Mouse (Mus musculus) adrenal gland, adult (tissue): ENCODE results near the gene Olfr543.
"Not testable (repeated sequence)": the region's sequence is repeated elsewhere in the genome, so short reads cannot be mapped to it uniquely, and the experiment has no call there.

Source experiments
- DNase-seq, 2 experiments: peaks; one replicate each; pipeline ENCODE4 v3.0.0; 2022 to 2023; ENCODE audit warnings: low spot score in 1 of 2; ENCODE audit not compliant: inconsistent age in 2 of 2

The Olfr543 gene

DNA sequence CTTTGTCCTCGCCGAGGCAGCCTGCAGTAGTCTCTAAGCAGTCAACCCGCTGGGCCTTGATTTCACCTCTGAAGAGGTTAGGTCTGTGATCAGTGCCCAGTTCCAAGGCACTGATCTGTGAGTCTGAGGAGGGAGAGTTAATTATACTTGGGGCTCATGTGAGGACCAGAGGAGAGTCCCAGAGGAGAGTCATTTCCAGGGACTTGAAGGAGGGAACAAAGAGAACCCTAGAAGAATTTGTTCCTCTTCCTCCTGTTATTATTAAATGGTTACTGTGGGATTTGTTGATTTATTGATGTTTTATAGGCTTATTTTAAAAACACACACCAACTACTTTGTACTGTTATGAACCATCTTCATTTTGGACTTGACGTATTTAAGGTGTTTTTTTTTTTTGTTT is at the start of gene Olfr543:
TSS of gene Olfr543 (minus strand) at position 101 of the 400 bp plus-strand sequence.
- no peak for DNase-seq

DNA sequence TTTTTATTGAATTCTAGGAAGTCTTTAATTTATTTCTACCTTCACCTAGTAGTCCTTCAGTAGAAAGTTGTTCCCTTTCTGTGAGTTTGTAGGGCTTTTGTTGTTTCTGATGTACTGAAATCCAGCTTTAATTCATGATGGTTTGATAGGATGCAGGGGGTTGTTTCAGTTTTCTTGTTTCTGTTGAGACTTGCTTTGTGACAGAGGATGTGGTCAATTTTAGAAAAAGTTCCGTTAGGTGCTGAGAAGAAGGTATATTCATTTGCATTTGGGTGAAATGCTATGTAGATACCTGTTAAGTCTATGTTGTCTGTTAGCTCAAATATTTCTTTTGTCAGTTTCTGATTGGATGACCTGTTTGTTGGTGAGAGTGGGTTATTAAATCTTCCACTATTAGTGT is 47.6 kb upstream of the Olfr543 start:
- no peak for DNase-seq

DNA sequence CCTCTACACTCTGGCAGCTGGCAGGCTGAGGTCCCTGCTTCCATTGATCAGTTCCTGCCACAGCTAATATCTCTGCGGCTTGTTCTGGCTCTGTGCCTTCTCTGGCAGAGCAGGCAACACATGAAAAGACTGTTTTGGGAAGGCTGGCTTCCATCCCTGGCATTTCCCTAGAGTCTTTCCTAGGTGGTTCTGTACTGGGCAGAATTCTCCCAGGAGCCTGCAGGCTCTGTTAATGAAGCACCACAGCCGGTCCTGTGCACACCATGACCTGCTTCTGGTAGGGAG is 35.5 kb upstream of the Olfr543 start:
- DNase-seq, result peak in 1 of 2 experiments; percentile 28

DNA sequence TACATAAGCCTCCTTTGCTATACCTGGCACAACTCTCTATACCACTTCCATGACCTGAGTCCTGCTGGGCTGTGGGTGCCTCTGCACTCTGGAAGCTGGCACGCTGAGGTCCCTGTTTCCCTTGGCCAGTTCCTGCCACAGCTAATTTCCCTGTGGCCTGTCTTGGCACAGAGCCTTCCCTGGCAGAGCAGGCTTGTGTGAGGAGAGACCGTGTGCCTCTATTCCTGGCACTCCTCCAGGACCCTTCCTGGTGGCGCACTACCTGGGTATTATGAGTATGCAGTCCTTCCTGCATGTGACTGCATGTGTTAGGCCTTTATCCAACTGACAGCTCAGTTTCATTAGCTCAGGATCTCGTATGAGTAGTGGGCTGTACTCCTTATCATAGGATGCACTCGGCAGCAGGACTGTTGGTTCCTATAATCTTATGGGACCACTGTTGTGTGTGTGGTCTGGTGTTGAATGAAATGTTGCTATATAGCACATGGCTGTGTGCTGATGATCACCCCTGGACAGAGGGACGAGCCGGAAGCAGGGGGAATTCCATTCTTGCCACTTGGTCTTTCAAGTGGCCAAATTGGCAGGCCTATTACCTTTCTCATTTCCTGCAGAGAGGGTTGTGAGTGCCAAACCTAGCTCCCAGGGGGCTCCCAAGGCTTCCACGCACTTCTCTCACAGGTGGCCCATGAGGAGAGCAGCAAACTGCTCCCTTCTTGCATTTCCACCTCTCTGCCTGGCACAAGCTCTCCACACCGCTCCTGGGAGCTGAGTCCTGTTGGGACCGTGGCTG is 35.0 kb upstream of the Olfr543 start:
- peak; percentile 17 to 62 for DNase-seq

DNA sequence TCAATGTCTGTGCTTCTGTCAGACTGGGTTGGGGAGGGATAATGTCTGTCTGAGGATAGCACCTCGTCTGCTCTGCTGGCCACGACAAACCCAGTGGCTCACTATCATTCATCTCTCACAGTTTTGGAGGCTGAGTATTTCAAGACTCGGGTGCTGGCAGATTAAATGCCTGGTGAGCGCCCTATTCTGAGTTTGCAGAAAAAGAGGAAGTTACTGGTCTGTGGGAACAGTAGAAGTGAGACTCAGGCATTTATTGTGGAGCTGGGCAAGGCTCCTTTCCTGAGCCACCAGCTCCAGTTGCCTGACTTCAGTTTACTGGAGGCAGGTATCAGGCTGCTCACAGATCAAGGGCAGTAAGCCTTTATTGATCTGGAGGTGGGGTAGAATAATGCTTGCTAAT is 32.7 kb upstream of the Olfr543 start:
- DNase-seq, result no peak

DNA sequence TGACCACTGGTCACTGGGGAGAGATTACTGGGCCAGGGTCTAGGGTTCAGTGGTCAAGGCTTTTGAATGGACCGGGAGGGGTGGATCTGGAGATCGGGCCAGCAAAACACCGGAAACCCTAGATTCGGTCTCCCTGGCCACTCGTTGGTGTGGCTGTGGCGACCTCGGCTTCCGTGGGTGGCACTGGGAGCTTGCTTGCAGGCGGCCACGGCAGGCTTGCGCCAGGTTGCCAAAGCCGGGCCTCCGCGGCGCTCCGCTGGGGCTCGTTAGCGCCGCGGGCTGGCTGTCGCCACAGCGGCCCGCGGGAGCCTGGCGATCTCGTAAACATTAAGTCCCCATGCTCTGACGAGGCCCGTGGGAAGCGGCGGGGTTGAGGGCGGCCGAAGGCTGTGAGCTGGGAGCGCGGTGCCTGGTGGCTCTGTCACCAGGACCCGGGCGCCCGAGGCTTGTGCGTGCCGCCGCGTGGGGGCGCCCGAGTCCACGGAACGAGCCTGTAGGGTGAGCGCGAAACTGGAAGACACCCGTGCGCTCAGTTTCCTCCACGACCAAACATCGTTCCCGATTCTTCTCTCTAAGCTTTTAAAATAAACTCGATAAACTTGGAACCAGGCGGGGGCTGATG is 31.4 kb upstream of the Olfr543 start:
- DNase-seq, result peak; percentile 86 to 96

DNA sequence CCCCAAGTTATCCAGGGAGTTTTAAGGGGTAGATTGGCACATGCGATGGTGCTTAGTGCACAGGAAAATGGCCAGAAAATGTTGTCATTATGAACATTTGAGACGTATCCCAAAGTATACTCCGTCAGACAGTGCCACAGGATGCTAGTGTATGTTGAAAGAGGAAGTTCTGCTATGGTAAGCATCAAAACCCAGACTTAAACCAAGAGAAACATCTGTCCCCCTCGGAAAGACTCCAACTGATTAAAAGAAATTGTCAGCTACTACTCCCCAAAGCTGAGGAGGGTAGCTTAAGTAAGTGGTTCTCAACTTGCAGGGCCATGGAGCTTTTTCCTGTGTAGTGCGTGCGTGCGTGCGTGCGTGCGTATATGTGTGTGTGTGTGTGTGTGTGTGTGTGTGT is 30.4 kb upstream of the Olfr543 start:
- no peak for DNase-seq

DNA sequence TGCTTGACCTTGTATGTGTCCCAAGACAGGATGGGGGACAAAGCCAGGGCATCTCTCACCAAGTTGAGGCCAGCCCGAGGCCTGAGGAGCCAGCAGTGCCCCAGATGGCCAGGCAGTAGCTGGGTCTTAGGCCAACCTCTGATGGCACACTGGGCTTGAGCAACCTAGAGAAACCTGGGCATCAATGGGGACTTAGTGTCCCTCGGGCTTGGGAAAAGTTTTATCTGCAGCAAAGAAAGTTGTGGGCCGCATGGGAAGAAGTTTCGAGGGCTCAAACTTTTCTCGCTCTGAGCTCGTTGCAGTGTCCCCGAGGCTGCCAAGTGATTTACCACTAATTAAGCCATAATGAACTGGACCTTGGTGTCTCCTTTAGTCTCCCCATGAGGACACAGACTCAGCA is 28.2 kb upstream of the Olfr543 start:
- DNase-seq, result no peak

DNA sequence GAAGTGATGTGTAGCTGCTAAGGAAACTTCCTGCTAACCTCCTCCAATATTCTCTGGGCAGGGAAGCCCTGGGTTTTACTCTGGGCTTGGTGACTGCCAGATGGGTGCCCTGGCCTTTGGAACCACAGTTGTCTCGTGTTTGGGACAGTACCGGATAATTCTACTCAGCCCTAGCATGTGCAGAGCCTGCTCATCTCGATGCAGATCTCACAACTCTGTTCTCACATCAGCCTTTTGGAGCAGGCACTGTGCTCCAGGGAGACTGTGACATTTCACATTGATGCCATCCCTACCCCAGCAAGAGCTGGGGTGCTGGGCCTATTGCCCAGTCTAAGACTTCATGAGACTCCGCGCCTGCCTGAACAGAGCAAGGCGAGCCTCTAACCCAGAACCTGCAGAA is 27.2 kb upstream of the Olfr543 start:
- DNase-seq, result no peak

DNA sequence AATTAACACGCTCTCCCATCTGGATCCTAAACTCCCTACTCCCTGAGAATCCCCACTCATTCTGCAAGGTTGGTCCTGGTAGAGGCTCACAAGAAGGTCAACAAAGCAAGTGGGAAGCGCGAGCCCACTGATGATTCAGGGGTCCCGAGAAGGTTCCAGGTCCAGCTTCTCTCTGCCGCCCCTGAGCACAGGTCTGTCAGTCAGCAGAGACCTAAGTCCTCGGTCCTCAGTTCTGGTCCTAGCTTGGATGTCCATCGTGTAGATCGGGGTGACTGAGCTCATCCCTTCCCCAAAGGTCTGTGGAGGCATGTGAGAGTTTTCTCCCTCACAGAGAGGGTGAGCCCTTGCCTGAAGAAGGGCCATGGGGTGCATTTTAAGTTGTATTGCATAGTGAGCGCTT is 26.6 kb upstream of the Olfr543 start:
- no peak for DNase-seq

DNA sequence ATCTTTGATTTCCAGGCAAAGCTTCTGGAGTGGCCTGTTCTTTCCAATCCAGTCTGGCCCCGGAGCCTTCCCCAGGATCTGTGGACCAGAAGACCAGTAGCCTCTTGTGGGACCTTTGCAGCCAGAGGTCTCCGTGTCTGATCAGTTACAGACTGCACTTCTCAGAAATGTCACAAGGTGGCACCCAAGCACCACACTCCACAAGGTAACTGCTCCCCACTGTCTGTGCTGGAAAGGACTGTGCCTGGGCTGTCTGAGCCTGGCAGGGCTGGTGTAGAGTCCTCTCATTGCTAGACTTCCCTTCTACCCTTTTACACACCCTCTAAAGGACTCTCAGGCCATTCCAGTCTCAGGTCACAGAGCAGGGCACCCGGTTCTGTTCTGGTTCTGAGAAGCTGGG is 25.4 kb upstream of the Olfr543 start:
- peak; percentile 72 to 92 for DNase-seq

DNA sequence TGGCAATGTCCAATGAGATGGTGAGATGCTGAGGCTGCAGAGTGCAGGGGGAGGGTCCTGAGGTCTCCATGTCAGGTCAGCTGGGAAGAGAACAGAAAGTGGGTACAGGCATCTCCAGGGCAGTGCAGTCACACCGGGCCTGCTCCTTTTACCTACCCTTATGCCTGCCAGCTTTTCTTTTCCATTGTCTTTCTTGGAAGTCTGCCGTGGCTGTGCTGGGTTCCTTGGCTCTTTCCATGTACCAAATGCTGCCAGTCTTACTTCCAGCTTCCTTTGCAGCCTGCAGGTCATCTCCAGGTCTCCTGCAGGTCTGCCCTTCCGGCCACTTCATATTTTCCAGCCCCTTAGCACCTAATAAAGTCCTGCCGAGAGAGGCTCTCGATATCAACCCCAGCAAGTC is 20.5 kb upstream of the Olfr543 start:
- DNase-seq, result no peak

DNA sequence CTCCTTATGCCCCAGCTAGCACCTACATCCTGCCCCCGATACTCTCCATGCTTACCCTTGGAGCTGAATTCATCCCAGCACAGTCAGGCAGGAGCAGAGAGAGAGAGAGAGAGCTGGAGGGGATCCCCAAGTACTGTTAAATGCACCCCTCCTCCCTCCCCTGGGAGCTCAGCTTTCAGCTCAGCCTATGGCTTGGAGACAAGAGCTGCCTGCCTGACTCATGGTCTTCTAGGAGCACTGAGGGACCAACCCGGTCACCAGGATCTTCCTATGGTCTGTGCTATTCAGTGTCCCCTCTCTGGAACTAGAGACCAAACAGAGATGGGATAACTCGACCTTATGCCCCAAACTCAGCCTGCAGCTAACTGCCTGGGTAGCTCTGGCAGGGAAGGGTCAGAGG is 18.0 kb upstream of the Olfr543 start, which contains the start of gene Olfr545:
TSS of gene Olfr545 (minus strand) at position 101 of the 400 bp plus-strand sequence.
- DNase-seq, result no peak

DNA sequence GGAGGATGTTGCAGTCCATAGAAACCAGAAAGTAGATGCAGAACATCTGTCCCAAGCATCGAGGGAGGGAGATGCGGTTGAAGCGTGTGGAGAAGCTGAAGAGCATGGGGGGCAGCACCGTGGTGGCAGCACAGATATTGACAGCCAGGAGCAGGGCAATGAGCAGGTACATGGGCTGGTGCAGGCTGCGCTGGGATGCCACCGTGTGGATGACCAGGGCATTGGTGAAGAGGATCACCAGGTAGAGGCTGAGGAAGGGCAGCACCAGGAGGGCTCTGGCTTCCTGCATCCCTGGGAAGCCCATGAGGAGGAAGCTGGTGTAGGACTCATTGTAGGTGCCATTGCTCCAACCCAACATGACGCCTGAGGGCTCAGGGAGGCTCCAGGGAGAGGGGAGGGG is 12.9 kb upstream of the Olfr543 start:
- DNase-seq, result not testable (repeated sequence)

DNA sequence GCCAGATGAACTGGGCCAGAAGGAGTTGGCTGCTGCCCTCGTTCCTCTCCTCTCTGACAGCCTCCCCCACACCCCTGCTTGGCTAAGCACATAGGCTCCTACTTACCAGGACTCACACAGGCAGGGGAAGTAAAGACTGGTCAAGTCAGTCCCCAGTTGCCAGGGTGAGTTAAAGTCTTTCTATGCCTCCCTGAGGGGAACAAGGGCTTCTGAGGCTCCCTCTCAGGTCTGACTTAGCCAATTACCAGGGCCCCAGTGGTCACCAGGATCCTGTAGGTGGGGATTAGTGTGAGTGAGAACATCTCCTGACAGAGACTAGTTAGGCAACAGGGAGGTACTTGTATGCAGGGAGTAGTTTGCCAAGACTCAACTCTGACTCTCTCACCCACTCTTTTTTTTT is 6.7 kb upstream of the Olfr543 start, which contains the start of gene Olfr544:
TSS of gene Olfr544 (minus strand) at position 153 of the 400 bp plus-strand sequence.
- DNase-seq, result no peak

DNA sequence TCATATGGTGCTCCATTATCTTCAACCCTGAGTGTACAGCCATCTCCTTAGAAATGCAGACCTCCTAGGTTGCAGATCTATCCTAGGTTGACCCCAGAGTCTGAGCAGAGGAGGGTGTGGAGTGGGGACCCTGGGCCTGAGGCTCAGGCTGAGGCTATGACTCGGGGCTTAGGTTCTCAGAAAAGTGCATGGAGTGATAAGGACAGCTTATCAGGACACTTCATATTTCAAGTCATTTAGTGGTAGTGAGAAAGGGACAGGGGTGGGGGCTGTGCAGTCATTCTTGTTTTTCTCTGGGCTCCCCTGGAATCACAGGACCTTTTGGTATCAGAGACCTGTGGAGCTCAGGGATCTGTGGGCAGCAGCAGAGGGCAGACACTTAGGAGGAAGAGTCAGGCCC is 4.6 kb upstream of the Olfr543 start:
- no peak for DNase-seq

DNA sequence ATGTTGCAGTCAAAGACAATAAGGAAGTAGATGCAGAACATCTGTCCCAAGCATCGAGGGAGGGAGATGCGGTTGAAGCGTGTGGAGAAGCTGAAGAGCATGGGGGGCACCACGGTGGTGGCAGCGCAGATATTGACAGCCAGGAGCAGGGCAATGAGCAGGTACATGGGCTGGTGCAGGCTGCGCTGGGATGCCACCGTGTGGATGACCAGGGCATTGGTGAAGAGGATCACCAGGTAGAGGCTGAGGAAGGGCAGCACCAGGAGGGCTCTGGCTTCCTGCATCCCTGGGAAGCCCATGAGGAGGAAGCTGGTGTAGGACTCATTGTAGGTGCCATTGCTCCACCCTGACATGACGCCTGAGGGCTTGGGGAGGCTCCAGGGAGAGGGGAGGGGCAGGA is 3.3 kb upstream of the Olfr543 start:
- DNase-seq, result not testable (repeated sequence)

DNA sequence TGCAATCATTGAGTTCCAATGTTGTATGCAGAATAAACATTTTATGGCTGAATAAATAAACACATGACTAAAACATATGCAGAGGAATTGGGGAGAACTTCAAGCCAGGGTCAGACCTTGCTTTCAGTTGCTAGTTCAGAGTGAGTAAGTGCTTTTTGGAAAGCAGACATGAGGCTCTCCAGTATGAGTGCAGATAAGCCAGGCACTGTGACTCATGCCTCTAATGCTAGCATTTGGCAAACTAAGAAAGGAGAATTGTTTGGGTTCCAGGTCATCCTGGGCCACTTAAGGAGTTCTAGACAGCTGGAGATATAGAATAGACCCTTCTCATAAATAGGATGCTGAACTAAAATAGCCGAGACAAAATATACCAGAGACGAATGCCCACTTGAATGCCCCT is 2.2 kb upstream of the Olfr543 start:
- peak; percentile 39 to 78 for DNase-seq

DNA sequence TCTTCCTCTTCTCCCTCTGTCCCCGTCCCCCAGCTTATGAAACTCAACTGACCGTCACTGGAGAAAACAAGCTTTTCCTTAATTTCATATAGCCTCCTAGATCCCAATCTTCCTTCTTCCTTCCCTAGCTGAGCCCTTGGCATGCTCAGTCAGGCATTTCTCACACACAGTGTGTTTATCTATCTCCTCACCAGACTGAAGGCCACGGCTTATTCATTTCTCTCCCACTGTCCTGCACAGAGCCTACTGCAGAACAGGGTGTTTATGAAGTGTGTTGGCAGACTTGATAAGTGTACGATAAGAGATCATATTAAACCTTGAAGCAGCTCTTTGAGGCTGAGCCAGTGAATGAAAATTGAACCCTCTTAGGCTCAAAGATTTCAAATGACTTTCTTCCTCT is 658 bp downstream of the Olfr543 start:
- DNase-seq, result peak in 1 of 2 experiments; percentile 72

DNA sequence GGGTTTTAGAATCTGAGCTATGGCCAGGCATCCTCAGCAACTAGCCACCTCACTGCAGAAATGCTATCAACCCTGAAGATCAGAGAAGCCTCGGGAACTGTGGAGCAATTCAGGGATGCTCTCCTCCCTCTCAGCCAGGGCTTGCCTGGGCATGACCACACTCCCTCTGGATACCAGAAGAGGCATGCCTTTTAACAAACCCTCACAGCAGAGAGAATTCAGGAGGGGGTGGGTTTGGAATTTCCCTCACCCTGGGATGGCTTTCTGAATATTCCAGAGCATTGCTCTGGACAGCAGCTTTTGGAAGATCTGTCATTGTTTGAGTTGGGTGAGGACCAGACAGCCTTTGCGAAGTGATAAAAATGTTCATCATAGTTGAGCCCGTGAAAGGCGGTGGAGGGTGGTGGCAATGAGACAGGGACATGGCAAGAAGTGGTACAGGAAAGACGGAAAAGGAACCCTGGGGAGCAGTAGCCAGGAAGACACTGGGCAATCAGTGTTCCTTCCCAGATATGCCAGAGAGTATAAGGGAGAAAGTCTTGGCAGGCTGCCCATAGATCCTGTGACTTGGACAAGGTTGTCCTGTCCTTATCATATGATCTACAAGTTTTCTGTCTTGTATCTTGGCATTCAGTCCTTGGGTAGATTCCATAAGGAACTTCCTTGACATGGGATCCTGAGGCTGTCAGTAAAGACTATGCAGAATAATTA is 2.0 kb downstream of the Olfr543 start:
- DNase-seq, result peak; percentile 77 to 89

DNA sequence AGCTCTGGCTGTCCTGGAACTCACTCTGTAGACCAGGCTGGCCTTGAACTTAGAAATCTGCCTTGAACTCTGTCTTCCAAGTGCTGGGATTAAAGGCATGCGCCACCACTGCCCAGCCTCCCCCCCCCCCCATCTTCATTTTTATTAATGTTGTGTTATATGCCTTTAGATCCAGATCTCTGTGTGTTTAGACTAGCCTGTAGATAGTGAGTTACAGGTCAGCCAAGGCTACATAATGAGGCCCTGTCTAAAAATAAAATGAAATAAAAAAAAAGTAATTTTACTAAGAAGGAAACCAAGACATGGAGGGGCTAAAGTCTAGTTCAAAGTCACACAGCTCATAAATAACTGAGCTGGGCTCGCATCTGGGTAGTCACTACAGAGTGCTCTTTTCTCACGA is 2.6 kb downstream of the Olfr543 start:
- DNase-seq, result no peak

DNA sequence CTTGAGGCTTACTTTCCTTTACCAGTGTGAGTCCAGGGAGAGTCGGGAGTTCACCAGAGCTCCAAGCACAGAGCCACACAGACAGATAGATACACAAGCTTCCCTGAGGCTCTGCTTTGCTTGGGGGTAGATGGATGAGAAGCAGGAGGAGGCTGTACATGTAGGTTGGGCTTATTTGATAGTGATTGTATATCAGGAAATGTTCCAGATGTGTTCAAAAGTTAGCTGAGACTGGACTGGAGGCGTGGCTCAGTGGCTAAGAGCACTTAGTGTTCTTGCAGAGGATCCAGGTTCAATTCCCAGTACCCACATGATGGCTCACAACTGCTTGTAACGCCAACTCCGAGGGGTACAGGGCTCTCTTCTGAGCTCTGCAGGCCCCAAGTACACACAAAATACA is 3.1 kb downstream of the Olfr543 start:
- DNase-seq, result no peak
